Mouse (Mus musculus) stomach, embryonic 14.5 days (tissue): ENCODE data around the gene Wscd2. TPM values are rescaled to one million over a fixed set of nuclear protein-coding genes. Genes with fewer than 3 reads are reported as not detected.

ENCODE experiments used
- ATAC-seq: fragments of 200-750 bp; cut with Nextera tagmentation; 2 replicates; pipeline ENCODE4 v1.8.0; 2017; ENCODE audit warnings: low read depth, moderate TSS enrichment; ENCODE audit not compliant: insufficient number of reproducible peaks, insufficient read depth, low FRiP score
- H3K27ac ChIP-seq: fragments of 300-500 bp; sonication (generic); 2 replicates; pipeline ENCODE4 v1.5.1; 2014; ENCODE audit warnings: mild to moderate bottlenecking, low read length, moderate library complexity, mixed read lengths
- H3K27me3 ChIP-seq: fragments of 300-500 bp; sonication (generic); 2 replicates; pipeline ENCODE4 v1.6.1; 2014; ENCODE audit warnings: low read length, control low read depth, mixed read lengths; ENCODE audit not compliant: control insufficient read depth, insufficient read depth
- H3K36me3 ChIP-seq: fragments of 300-500 bp; sonication (generic); 2 replicates; pipeline ENCODE4 v1.6.1; 2014; ENCODE audit warnings: mild to moderate bottlenecking, control low read depth, low read length, moderate library complexity, mixed read lengths; ENCODE audit not compliant: control insufficient read depth, insufficient read depth
- H3K4me1 ChIP-seq: fragments of 300-500 bp; sonication (generic); 2 replicates; pipeline ENCODE4 v1.6.1; 2014; ENCODE audit warnings: low read length, control low read depth, mixed read lengths; ENCODE audit not compliant: control insufficient read depth, insufficient read depth
- H3K4me2 ChIP-seq: fragments of 300-500 bp; sonication (generic); replicated peaks from 2 replicates; pipeline ENCODE4 v1.6.1; 2014; ENCODE audit warnings: low read depth, low read length, control low read depth
- H3K4me3 ChIP-seq: fragments of 300-500 bp; sonication (generic); 2 replicates; pipeline ENCODE4 v1.5.1; 2014; ENCODE audit warnings: low read depth, low read length, control low read depth
- H3K9ac ChIP-seq: fragments of 300-500 bp; sonication (generic); replicated peaks from 2 replicates; pipeline ENCODE4 v1.6.1; 2014; ENCODE audit warnings: low read depth, mild to moderate bottlenecking, control low read depth, low read length, moderate library complexity, mixed read lengths
- H3K9me3 ChIP-seq: fragments of 300-500 bp; sonication (generic); 2 replicates; pipeline ENCODE4 v1.6.1; 2016; ENCODE audit warnings: low read depth, low read length, control low read depth; ENCODE audit not compliant: control insufficient read depth
- WGBS: fragments of 180-500 bp; shearing (Covaris S2); extraction: QIAGEN DNeasy Blood & Tissue Kit; methylation state at CpG from one replicate; pipeline ENCODE4 v1.1.7; 2014; 5-methylcytosine and 5-hydroxymethylcytosine counted together
- polyA plus RNA-seq: library from polyadenylated mRNA; unstranded; fragments of >200 nt; fragmentation: Nextera tagmentation; extraction: Ambion mirVana; gene quantifications from 2 replicates; pipeline ENCODE4 v1.2.1, GENCODE M21; 2014

The Wscd2 gene
- polyA plus RNA-seq, 1 experiment from 2014 or later = 6.2 TPM

DNA sequence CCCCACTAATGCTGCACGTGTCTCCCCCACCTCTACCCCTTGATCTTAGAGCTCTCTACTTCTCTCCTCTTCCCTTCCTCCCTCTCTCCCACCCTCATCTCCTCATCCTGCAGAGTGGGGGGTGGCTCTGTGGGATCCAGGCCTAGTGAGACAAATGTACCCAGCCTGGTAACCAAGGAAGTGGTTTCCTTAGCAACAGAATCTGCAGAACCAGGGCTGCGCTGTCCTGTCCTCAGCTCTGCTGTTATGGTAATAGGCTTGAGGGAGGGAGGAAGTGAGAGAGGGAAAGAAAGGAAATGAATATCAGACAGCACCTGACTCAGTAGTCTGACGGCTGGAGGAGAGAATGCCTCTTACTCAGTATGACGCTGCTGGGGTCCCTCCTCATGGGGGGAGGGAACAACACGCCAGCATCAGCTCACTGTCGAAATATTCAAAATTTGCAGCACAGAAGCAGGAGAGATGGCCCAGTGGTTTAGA, 101.7 kb downstream of the Wscd2 start:
- H3K4me2 ChIP-seq = no peak overlapping the region
- no peaks in the 10 kb centered on the region for H3K27me3 ChIP-seq
- H3K4me3 ChIP-seq = no peak overlapping the region
- no peaks in the 10 kb centered on the region for H3K36me3 ChIP-seq
- WGBS = 23% methylated on average over 6 of the region's 6 CpGs
- no peaks in the 10 kb centered on the region for H3K9me3 ChIP-seq
- no peak overlapping the region for H3K27ac ChIP-seq
- H3K9ac ChIP-seq = no peak overlapping the region
- H3K4me1 ChIP-seq = no peaks in the 10 kb centered on the region
- ATAC-seq = 0 out of 2 replicates have a peak, but pooled peaks have one; percentile 48

DNA sequence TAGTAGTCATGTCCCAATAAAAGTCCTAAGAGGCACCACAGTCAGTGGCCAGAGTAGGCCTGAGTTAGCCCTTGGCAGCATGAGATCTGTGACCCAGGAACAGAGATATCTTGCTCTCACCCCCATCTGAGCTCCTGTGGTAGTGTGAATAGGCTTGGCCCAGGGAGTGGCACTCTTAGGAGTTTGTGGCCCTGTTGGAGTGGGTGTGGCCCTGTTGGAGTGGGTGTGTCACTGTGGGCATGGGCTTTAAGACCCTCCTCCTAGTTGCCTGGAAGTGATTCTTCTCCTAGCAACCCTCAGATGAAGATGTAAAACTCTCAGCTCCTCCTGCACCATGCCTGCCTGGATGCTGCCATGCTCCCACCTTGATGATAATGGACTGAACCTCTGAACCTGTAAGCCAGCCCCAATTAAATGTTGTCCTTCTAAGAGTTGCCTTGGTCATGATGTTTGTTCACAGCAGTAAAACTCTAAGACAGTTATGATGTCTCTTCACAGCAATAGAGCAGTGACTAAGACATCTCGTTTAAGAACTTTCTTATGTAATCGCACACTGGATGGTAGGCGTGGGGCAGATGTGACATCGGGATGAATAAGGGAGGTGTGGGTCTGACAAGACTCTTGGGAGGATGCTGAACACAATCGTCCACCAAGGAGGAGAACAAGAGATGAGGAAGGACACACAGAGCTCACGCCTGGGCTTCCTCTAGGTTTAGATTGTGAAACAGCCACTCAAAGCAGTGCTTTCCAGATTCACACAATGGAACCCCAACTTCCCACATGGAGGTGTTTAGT, 104.0 kb downstream of the Wscd2 start:
- Histone ChIP-seq H3K4me3 (no peak overlapping the region), H3K4me1 (no peaks in the 10 kb centered on the region), H3K4me2 (no peak overlapping the region), H3K36me3 (no peaks in the 10 kb centered on the region), H3K27ac (no peak overlapping the region), H3K9ac (no peak overlapping the region), H3K9me3 (no peaks in the 10 kb centered on the region), H3K27me3 (no peaks in the 10 kb centered on the region)
- WGBS = 86% methylated on average over 6 of the region's 6 CpGs
- no peak for ATAC-seq

DNA sequence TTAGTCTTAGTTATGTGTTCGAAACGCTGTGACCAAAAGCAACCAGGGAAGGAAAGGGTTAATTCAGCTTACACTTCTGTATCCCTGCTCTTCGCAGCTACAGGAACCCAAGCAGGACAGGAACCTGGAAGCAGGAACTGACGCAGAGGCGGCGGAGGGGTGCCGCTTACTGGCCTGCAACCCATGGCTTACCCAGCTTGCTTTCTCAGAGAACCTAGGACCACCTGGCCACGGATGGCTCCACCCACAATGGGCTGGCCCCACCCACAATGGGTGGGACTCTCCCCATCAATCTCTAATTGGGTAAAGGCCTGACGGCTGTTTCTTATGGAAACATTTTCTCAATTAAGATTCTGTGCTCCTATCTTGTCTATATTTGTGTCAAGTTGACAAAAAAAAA, 106.1 kb downstream of the Wscd2 start:
- ATAC-seq = no peak
- no peak overlapping the region for H3K4me3 ChIP-seq
- 79% methylated on average over 9 of the region's 9 CpGs for WGBS
- no peaks in the 10 kb centered on the region for H3K27me3 ChIP-seq
- no peak overlapping the region for H3K9ac ChIP-seq
- H3K4me1 ChIP-seq = no peaks in the 10 kb centered on the region
- H3K4me2 ChIP-seq = no peak overlapping the region
- no peak overlapping the region for H3K27ac ChIP-seq
- H3K9me3 ChIP-seq = no peaks in the 10 kb centered on the region
- no peaks in the 10 kb centered on the region for H3K36me3 ChIP-seq

DNA sequence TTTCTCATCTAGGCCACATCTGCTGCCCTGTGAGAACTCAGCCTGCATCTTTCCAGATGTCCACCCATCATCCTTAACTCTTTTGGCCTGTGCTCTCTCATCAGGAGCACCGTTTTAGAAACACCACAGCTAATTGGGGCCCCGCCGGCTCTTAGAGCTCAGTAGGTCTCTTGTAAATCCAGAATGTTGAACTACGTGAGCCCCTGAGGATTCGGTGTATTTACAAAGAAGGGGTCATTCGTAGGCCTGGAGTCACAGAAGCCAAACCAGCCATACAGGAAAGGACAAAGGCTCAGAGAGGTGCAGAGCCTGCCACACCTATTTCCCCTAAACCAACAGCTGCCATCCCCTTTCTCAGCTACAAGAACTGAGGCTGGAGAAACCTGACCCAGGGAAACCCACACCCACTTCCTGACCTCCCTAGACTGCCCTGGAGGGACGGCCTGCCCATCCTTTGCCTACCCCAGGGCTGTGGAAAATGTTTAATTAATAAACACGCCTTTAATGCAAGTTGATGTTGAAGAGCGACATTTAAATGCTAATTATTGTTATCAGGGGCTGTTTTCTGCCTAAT, 106.7 kb downstream of the Wscd2 start:
- Histone ChIP-seq H3K36me3 (no peaks in the 10 kb centered on the region), H3K27me3 (no peaks in the 10 kb centered on the region), H3K9ac (no peak overlapping the region), H3K4me3 (no peak overlapping the region), H3K4me2 (no peak overlapping the region), H3K9me3 (no peaks in the 10 kb centered on the region), H3K4me1 (no peaks in the 10 kb centered on the region), H3K27ac (no peak overlapping the region)
- no peak for ATAC-seq
- WGBS = 60% methylated on average over 9 of the region's 9 CpGs

DNA sequence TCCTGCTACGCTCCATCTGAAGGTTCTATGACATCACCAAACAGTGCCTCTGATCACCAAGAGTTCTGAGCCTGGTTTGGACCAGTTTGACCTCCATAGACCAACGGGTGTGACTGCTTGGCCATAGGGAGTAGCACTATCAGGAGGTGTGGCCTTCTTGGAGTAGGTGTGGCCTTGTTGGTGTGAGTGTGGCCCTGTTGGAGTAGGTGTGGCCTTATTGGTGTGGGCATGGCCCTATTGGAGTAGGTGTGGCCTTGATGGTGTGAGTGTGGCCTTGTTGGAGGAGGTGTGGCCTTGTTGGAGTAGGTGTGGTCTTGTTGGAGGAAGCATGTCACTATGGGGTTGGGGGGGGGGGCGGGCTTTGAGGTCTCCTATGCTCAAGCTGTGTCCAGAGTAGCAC, 110.0 kb downstream of the Wscd2 start:
- H3K4me2 ChIP-seq = no peak overlapping the region
- no peak overlapping the region for H3K9ac ChIP-seq
- WGBS = 80% methylated on average over 3 of the region's 3 CpGs
- no peaks in the 10 kb centered on the region for H3K9me3 ChIP-seq
- no peaks in the 10 kb centered on the region for H3K27me3 ChIP-seq
- ATAC-seq = no peak
- H3K4me1 ChIP-seq = no peaks in the 10 kb centered on the region
- no peak overlapping the region for H3K4me3 ChIP-seq
- H3K27ac ChIP-seq = no peak overlapping the region
- H3K36me3 ChIP-seq = no peaks in the 10 kb centered on the region

DNA sequence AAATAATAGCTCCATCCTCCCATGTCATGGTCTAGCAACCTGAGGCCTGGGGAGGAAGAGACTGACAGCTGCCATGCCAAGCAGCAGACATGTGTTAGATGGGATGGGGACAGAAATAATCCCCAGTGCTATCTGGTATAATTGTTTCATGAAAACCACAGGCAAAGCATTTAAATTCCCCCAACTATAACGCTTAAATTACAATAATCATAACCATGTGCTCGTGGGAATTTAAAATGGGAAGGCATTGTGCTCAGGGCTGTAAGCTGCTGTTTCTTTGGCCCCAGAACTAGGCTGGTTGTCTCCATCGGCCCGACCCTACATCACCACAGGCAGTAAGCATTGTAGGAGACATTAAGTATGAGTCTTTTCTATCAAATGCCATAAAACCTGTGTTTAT, 110.7 kb downstream of the Wscd2 start:
- Histone ChIP-seq H3K27me3 (no peaks in the 10 kb centered on the region), H3K9ac (no peak overlapping the region), H3K4me2 (no peak overlapping the region), H3K9me3 (no peaks in the 10 kb centered on the region), H3K4me3 (no peak overlapping the region), H3K4me1 (no peaks in the 10 kb centered on the region), H3K27ac (no peak overlapping the region), H3K36me3 (no peaks in the 10 kb centered on the region)
- 81% methylated on average over 4 of the region's 4 CpGs for WGBS
- ATAC-seq = no peak

DNA sequence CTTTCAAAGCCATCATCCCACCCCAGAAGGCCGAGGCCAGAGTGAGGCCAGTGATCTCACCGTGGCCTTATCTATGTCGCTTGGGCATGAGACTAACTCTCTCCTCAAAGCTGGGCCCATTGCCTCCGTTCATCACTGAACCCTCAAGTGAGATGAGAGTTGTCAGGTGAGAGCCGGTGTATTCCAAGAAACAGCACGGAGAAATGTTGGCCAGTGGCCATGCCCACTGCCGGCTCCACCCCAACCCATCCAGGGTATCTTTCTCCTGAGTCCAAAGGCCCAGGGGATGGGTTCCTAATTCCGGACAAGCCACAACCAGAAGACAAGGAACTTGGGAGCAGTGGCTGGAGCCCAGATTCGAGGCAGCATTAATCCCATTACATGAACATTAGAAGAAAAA, 113.3 kb downstream of the Wscd2 start:
- Histone ChIP-seq H3K36me3 (no peaks in the 10 kb centered on the region), H3K4me1 (0 out of 2 replicates have a peak, but pooled peaks cover 5% of the 10 kb centered on the region), H3K4me2 (no peak overlapping the region), H3K9me3 (no peaks in the 10 kb centered on the region), H3K27ac (no peak overlapping the region), H3K27me3 (no peaks in the 10 kb centered on the region), H3K9ac (no peak overlapping the region), H3K4me3 (no peak overlapping the region)
- ATAC-seq = no peak
- 81% methylated on average over 9 of the region's 9 CpGs for WGBS

DNA sequence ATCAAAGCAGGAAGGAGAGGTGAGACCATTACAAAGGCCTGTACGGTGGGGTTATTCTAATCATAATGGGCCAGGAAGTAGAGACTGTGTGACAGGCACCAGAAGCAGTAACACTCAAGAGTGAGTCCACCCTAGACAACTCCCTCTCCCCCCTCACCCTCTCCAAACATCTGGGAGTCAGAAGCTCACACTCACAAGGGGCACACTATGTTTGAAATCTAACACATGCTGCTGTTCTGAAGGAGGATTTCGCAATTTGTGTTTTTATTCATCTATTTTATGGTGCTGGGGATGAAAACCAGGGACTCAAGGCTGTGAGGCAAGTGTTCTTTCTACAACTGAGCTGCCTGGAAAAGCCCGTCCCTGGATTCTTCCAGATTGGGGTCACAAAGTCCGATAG, 114.6 kb downstream of the Wscd2 start:
- Histone ChIP-seq H3K9me3 (no peaks in the 10 kb centered on the region), H3K4me1 (0 out of 2 replicates have a peak, but pooled peaks cover 7% of the 10 kb centered on the region), H3K36me3 (no peaks in the 10 kb centered on the region), H3K4me3 (no peak overlapping the region), H3K27me3 (no peaks in the 10 kb centered on the region), H3K4me2 (no peak overlapping the region), H3K27ac (no peak overlapping the region), H3K9ac (no peak overlapping the region)
- no peak for ATAC-seq
- WGBS = 62% methylated on average over 4 of the region's 4 CpGs
